Mouse (Mus musculus) liver, embryonic 14.5 days (tissue): ENCODE measurements around the gene Cadm2. TPM values are rescaled to one million over a fixed set of nuclear protein-coding genes. Genes with fewer than 3 reads are reported as not detected.

ENCODE experiments used
- ATAC-seq: fragments of 200-750 bp; cut with Nextera tagmentation; 2 replicates; pipeline ENCODE4 v1.8.0; 2017; ENCODE audit warnings: moderate number of reproducible peaks, mild to moderate bottlenecking, moderate library complexity; ENCODE audit not compliant: insufficient read depth
- DNase-seq, 3 experiments: peaks; one replicate each; pipeline ENCODE4 v3.0.0-alpha.2; 2012 to 2013; ENCODE audit warnings: low read depth in 3 of 3, low spot score in 3 of 3
- H3K27ac ChIP-seq: fragments of 300-500 bp; sonication (generic); 2 replicates; pipeline ENCODE4 v1.5.1; 2014; ENCODE audit warnings: moderate library complexity, mild to moderate bottlenecking, control low read depth, inconsistent platforms
- H3K27me3 ChIP-seq: fragments of 300-500 bp; sonication (generic); 2 replicates; pipeline ENCODE4 v1.6.1; 2014; ENCODE audit warnings: mild to moderate bottlenecking, low read length, moderate library complexity; ENCODE audit not compliant: control insufficient read depth, insufficient read depth
- H3K36me3 ChIP-seq: fragments of 300-500 bp; sonication (generic); replicated peaks from 2 replicates; pipeline ENCODE4 v1.6.1; 2014; ENCODE audit warnings: low read depth; ENCODE audit not compliant: control insufficient read depth, insufficient read depth
- H3K4me1 ChIP-seq, 2 experiments: fragments of 200-500 bp in 1 of 2; fragments of 300-500 bp in 1 of 2; sonication (generic) in 1 of 2; replicated peaks; 2 replicates each; pipeline ENCODE4 v1.6.1; 2012 to 2014; ENCODE audit warnings: antibody characterized with exemption in 1 of 2, inconsistent platforms in 1 of 2, low read length in 1 of 2; ENCODE audit not compliant: control insufficient read depth in 2 of 2, insufficient read depth in 2 of 2
- H3K4me2 ChIP-seq: fragments of 300-500 bp; sonication (generic); 2 replicates; pipeline ENCODE4 v1.6.1; 2014; ENCODE audit warnings: low read depth, mild to moderate bottlenecking, control low read depth, moderate library complexity
- H3K4me3 ChIP-seq, 2 experiments: fragments of 200-500 bp in 1 of 2; fragments of 300-500 bp in 1 of 2; sonication (generic) in 1 of 2; 2 replicates each; pipeline ENCODE4 v1.5.1; 2012 to 2014; ENCODE audit warnings: low read depth in 2 of 2, low read length in 2 of 2, mild to moderate bottlenecking in 2 of 2, control low read depth in 1 of 2, inconsistent platforms in 1 of 2, moderate library complexity in 1 of 2; ENCODE audit not compliant: insufficient read depth in 1 of 2
- H3K9ac ChIP-seq: fragments of 300-500 bp; sonication (generic); replicated peaks from 2 replicates; pipeline ENCODE4 v1.6.1; 2014; ENCODE audit warnings: mild to moderate bottlenecking, control low read depth, moderate library complexity
- H3K9me3 ChIP-seq: fragments of 300-500 bp; sonication (generic); 2 replicates; pipeline ENCODE4 v1.6.1; 2016; ENCODE audit warnings: low read length, mixed read lengths; ENCODE audit not compliant: control insufficient read depth
- CTCF ChIP-seq: IDR thresholded peaks from 2 replicates; pipeline ENCODE4 v1.5.1; 2016; ENCODE audit warnings: antibody characterized with exemption, low read depth, control low read depth
- EP300 ChIP-seq: IDR thresholded peaks from 2 replicates; pipeline ENCODE4 v1.6.1; 2016; ENCODE audit warnings: antibody characterized with exemption, low read depth
- WGBS: fragments of 180-500 bp; shearing (Covaris S2); extraction: QIAGEN DNeasy Blood & Tissue Kit; methylation state at CpG from one replicate; pipeline ENCODE4 v1.1.7; 2014; ENCODE audit not compliant: insufficient replicate concordance; 5-methylcytosine and 5-hydroxymethylcytosine counted together
- polyA plus RNA-seq, 2 experiments: library from polyadenylated mRNA; depleted of rRNA in 1 of 2; stranded (reverse) in 1 of 2; unstranded in 1 of 2; fragments of >200 nt; fragmentation: Nextera tagmentation in 1 of 2; extraction: Ambion mirVana in 1 of 2; gene quantifications; 2 replicates each; pipeline versions ENCODE4 v1.2.1 to v1.2.3; 2012 to 2014

The Cadm2 gene
- polyA plus RNA-seq, 2 experiments: 0.06 TPM; not detected in 1

- Histone ChIP-seq H3K27me3 (no peaks in the 10 kb centered on the region), H3K36me3 (no peaks in the 10 kb centered on the region), H3K27ac (no peak overlapping the region), H3K9ac (no peak overlapping the region), H3K4me1 (no peaks in the 10 kb centered on the region), H3K9me3 (no peaks in the 10 kb centered on the region), H3K4me2 (no peak overlapping the region), H3K4me3 (no peak overlapping the region)
- ATAC-seq (no peak), DNase-seq (no peak)
- TF ChIP-seq CTCF (no peak), EP300 (no peak)
- 76% methylated on average over 6 of the region's 6 CpGs for WGBS
These were observed 633.0 kb downstream of the Cadm2 start for GRCm38 (mm10) chr16:66987741-66988140.

DNA sequence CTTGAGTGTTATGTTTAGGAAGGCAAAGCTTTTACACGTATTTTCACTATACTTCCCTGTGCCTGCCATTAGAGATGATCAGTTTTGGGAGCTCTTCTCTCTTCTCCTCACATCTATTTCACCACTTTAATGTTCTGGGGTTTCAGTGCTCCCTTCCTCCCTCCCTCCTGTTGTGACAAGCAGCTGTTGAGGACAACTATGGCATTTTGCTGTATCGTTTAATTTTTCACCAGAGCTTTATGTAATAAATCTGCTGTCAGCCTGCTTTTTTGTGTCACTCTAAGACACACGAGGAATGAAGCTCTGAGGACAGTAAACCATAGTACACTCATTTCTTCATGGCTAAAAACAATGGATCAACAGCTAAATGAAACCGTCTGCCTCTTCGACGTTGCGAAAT is 633.8 kb downstream of the Cadm2 start:
- H3K9ac ChIP-seq: no peak overlapping the region
- no peak for TF ChIP-seq CTCF
- TF ChIP-seq EP300: no peak
- H3K27ac ChIP-seq: no peak overlapping the region
- 65% methylated on average over 7 of the region's 7 CpGs for WGBS
- no peak overlapping the region for H3K4me3 ChIP-seq
- H3K4me1 ChIP-seq: no peaks in the 10 kb centered on the region
- DNase-seq (no peak), ATAC-seq (no peak)
- H3K4me2 ChIP-seq: no peak overlapping the region
- no peaks in the 10 kb centered on the region for H3K9me3 ChIP-seq
- no peaks in the 10 kb centered on the region for H3K27me3 ChIP-seq
- no peaks in the 10 kb centered on the region for H3K36me3 ChIP-seq

DNA sequence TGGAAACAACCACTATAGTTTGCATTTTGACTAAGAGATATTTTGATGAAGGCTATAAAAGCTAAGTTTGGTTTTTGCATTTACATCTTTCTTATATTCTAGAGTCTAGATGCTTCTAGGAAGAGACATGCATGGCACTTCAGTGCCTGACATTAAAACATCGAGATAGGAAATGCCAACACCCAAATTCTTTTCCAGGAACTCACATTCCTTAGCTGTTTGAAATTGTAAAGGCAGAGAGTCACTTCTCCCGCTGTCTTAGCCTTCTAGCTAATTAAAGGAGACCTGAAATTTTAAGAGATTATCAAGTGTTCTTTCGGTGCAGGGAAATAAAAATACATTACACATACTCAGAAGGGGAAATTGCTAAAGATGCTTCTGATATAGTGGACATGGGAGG is 649.8 kb downstream of the Cadm2 start:
- no peak overlapping the region for H3K4me2 ChIP-seq
- DNase-seq (no peak), ATAC-seq (no peak)
- no peak overlapping the region for H3K9ac ChIP-seq
- WGBS: 26% methylated on average over 3 of the region's 3 CpGs
- TF ChIP-seq EP300: no peak
- no peak for TF ChIP-seq CTCF
- H3K9me3 ChIP-seq: no peaks in the 10 kb centered on the region
- no peak overlapping the region for H3K4me3 ChIP-seq
- no peak overlapping the region for H3K27ac ChIP-seq
- no peaks in the 10 kb centered on the region for H3K36me3 ChIP-seq
- no peaks in the 10 kb centered on the region for H3K4me1 ChIP-seq
- H3K27me3 ChIP-seq: no peaks in the 10 kb centered on the region

DNA sequence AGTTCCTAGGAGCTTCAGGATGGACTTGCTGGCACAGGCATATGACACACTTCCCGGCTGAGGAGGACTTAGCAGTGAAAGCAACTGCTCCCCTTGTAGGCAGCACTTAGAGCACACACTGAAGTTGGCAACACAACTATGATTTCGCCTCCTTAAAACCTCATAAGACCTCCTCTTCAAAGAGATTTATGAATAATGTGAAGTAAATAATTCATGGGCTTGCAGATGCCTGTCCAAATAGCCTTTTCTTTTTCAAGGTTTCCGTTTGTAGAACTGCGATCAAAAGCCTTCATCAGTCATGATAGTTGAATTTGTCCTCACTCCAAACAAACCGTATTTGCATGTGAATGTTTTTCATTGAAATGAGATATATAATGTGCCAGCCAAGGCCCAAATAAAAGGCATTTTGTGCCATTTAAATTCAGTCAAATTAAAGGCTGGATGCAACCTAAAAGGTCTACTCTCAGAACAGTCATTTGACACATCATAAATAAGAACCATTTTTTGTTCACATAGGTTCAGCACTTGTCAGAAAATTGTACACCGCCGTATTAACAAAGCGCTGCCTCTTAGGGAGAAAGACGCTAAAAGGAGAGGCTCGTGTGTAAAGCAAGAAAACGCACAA is 651.1 kb downstream of the Cadm2 start:
- 68% methylated on average over 11 of the region's 11 CpGs for WGBS
- no peak for DNase-seq
- no peak overlapping the region for H3K27ac ChIP-seq

DNA sequence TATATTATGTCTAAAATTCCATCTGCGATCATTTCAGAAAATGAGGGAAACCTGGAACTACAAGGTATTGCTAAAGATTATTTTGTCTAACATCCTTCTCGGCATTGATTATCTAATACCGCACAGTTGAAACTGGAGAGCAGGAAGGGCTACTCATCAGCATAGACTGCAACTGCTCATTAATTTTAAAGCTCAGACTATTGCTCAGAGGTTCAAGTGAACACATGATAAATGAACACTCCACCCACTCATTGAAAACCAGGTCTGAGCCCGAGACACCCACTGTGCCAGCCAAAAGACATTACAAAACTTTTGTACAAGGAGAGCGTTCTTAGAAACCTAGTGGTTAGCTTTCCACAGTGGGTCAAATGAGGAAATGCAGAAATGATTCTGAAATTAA is 652.4 kb downstream of the Cadm2 start:
- TF ChIP-seq CTCF: no peak
- no peak for TF ChIP-seq EP300
- Histone ChIP-seq H3K27me3 (no peaks in the 10 kb centered on the region), H3K36me3 (no peaks in the 10 kb centered on the region), H3K4me1 (no peaks in the 10 kb centered on the region), H3K4me2 (no peak overlapping the region), H3K27ac (no peak overlapping the region), H3K9ac (no peak overlapping the region), H3K4me3 (no peak overlapping the region), H3K9me3 (no peaks in the 10 kb centered on the region)
- 63% methylated on average over 5 of the region's 5 CpGs for WGBS
- DNase-seq (no peak), ATAC-seq (no peak)

More for the DNA sequence above, 651.1 kb downstream of the Cadm2 start:
- H3K36me3 ChIP-seq: no peaks in the 10 kb centered on the region
- H3K4me3 ChIP-seq: no peak overlapping the region
- H3K9ac ChIP-seq: no peak overlapping the region
- no peaks in the 10 kb centered on the region for H3K4me1 ChIP-seq
- TF ChIP-seq EP300 (no peak), CTCF (no peak)
- no peak overlapping the region for H3K4me2 ChIP-seq
- H3K9me3 ChIP-seq: no peaks in the 10 kb centered on the region
- no peak for ATAC-seq
- H3K27me3 ChIP-seq: no peaks in the 10 kb centered on the region
